Mouse (Mus musculus): ENCODE measurements around the gene Tcf7.

The Tcf7 gene

DNA sequence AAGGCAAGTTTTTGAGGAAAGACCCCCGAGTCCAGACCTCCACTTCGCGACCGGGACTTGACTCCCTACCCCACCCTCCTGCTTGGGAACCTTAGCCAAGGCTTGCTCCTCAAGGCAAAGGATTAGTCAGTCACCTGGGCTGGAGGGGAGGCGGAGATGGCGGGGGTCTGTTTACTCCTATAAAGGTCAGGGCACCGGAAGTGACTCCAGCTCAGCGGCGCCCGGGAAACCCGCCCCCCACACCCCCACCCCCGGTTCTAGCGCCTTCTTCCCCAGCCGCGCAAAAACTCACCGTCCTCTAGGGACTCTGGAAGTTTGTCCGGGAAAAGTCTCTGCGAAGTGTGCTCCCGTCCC, 417 bp downstream of the Tcf7 start:
- no peak for DNase-seq

DNA sequence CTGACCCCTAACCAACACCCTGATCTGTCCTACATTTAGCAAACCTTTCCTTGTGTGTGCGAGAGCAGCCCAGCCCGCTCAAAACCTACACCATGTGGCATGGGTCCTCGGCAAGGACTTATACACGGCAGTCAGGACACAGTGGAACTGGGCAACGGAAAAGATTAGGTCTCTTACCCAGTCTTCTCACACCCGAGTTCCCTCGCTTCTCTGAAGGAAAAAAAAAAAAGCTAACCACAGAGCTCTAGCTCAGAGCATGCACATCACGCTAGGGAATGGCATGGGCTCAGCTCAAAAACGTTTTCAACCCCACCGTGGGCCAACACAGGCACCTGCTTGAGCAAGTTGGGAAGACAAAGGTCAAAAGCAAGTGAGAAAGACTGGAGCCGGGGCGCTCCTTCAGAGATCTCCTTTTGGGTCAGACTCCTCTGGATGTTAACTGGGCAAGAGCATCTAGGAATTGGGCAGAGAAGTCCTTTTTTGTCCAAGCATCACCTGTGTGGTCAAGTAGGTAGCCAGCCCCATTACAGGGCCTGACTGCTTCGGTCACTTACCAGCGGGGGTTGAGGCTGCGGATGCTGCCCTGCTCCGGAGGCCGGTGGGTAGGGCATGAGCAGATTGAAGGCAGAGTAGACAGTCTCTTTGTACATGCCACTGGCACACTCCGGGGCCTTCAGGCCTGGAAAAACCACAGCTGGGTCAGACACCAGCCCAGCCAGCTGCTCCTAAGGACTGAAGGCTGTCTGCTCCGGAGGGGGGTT, 1.1 kb downstream of the Tcf7 start:
- no peak for DNase-seq

DNA sequence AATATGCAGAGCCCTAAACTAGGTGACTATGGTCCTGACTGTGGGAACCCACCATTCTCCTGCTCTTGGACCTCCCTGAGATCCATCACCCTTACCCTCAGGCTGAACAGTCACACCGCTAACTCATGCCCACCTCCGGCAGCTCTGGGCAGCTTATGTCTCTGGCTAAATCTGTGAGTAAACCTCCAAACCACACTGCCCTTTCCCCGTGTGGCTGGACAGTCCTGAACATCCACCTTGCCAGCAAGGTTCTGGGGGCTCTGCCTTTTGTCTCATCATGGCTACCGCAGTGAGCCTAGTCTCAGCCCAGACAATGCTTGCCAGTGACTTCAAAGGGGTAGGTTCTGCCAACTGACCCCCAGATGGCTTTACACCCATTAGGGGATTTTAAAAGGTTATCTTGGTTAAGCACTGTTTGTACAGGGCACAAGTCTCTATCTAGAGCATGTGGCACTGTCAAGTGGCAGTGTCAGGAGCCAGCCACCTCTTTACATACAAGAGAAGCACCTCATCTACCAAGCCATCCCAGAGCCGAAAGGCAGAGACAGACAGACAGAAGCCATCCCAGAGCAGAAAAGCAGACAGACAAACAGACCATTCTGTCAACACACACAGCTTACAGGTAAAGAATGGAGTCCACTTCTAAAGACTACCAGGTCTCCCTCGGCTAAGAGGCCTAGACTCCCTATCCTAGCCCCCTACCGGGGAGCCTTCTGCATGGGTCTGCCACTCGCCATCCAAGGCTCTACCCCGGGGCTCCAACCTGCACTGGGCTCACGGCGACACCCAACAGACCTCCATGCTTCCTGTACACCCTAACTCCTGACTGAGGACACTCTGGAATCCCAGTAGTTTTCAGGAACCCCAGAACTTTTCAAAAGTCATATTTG, 2.0 kb downstream of the Tcf7 start:
- DNase-seq = no peak

DNA sequence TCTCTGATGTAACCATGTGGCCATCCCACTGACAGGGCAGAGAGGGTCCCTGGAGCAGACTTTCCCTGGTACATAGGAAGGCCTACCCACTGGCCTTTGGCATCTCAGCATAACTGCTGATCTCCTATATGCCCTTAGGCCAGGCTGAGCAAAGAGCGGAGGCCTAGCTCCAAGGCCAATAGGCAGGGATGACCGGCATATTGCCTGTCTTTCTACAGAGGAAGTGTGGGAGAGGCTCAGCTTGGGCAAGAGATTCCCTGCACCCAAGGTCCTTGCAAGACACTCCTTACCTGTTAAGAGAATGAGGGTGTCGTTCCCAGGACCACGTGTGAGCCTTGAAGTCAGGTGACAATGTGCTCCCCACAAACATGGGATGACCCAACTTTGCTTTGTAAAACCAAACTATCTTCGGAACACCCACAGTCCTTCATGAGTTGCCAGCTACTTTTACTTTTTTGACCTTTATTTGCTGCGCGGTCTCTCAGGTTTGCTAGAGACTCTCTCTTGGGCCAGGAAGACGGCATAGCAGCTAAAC, 3.1 kb downstream of the Tcf7 start:
- no peak for DNase-seq

DNA sequence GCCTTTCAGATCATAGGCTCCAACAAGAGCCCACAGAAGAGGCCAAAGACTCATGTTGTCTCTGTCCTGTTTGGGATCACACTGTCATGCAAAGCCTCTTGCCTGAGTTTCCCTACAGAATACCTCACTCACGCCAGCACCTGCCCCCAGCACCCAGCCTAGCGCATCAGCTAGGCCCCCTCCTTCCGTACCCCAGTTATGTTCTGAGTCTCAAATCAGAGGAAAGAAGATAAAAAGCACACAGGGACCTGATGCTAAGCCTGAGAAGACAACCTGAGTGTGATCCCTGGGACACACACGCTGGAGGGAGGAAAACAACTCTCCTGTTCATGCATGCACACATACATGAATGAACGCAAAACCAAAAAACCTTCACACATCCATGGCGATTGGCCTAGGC, 3.8 kb downstream of the Tcf7 start:
- DNase-seq = no peak

DNA sequence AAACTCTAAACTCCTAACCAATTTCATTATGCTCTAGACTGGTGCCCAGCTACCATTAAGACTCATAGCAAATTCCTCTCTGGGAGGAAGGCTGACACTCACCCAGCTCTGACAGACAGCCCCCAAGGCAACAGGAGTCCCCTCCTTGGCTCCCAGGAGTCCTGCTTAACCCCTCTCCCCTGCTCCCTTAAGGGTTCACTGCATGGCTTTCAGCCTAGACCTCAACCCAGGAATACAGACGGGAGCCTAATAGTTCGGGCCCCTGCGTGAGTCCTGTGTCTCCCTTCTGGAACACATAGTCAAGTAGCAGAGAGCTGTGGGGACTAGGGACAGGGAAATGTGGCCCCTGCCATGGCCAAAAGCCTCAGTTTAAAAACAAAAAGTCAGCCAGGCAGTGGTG, 4.7 kb downstream of the Tcf7 start:
- DNase-seq = no peak

DNA sequence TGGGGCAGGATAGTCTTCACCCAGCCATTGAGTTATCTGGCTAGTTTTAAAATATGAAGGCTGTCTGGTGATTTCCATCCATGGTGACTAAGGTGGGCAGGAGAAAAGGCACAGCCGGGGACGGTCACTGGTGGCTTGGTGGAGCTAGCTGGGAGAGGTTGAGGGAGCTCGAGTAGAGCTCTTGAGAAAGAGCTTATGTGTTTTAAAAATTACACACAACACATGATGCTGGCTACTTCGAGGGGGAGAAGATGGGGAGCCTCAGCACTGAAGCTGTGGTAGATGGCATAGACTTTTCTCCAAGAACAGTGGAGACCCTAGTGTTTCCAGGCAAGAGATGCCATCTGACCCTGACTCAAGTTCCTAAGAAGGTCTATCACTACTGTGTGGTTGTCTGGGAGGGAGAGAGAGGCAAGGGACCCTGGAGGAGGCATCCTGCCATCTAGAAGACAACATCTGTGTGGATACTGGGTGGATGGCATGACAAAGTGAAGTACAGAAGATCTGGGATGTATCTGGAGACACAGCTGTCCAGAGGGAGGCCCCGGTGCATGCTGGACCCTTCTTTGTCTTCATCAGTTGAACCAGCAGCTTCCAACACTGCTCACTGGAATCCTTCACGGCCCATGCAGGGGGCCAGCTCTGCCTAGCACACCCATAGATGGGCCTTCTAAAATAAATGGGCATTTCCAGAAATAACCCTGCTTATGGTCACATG, 5.2 kb downstream of the Tcf7 start:
- no peak for DNase-seq

DNA sequence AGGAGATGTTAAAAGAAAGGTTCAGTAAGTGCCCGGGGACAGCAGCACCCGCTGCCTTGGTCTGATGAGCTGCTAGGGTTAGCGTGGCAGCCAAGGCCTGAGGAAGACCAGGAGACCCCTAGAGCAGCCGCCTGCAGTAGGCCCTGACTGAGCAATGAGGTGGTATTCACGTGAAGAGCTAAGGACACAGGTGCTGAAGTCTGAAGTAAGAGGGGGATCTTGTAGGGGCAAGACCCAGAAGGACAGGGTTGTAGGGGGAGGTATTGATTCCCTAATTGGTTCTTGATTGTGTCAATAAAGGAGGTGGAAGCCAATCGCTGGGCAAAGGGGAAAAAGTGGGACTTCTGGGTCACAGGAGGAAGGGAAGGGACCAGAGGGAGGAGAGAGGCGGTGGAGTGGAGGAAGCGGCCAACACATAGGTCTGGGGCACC, 5.8 kb downstream of the Tcf7 start:
- DNase-seq = no peak

DNA sequence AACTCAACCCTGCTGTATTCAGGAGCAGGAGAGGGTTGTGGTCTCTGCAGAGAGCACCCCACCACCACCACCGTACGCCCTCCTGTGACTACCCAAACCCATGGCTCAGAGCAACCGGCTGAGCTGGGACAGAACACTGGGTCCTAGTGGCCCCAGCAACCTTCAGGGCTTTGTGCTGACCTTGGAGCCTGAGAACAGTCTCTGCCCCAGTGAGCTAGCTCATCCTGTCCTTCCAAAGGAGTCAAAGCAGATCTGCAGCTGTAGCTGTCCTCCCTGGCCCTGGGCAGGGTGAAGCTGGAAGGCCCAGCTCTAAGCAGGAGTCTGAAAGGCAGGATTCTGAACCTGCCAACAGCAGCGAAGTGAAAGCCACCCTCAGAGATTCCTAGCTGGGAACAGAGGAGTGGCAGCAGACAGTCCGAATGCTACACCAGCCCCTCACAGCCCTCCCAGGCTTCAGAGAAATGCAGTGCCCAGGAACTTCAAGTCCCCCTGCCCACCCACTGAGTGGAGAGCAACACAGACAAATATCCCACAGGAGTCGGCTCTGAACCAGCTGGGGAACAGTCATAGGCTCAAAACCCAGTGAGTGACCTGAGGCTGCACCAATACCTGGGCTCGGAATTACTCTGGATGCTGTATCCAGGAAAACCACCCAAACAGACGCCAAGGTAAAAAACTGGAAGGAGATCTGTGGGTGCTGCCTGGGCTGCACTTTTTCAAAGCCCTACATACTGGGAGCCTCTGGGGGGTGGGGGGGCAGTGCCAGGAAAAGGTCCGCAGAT, 6.8 kb downstream of the Tcf7 start:
- DNase-seq = no peak

DNA sequence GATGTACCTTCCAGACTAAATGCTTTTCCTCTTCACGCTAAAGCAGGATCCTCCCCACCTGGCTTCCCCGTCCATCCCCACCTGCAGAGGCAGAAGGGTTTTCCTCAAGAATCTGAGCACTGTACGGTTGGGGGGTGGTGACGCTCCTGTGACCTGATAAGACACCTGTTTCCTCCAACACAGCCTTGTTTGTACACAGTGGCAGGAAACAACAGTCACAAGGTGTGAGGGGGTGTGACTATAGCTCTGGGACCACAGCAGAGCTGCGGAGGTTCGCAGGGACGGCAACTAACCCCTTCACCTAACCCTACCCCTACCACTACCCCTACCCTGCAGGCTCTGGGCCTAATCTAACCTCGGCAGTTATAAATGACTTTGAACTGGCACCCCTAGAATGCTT, 7.4 kb downstream of the Tcf7 start:
- DNase-seq = no peak

DNA sequence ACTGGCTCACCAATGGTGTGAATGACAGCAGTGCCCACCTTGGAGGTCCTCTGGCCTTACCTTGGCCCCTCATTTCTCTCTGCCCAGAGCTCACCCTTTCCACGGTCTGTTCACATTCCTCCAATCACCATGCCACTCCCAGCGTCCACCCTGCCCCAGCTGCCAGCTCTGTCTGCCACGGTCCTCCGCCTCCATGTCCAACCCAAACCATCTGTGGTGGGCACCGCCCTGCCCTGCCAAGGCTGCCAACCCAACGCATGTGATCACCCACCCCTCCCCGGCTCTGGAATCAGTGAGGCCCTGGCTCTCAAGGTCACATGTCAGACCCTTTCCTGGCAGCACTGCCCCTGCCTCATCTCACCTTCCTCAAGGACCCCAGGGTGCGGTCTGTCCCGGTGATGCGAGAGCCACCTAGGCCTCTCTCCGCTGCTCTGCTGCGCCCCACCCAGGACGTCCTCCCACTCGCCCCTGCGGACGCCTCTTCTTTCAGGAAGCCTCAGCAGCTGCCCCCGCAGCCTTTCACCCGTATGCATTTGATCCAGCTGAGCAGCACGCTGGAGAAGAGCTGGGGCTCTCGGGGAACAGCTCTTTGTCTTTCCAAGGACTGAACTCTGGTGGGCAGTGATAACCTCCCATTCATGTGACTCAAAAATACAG, 8.2 kb downstream of the Tcf7 start:
- DNase-seq = no peak

DNA sequence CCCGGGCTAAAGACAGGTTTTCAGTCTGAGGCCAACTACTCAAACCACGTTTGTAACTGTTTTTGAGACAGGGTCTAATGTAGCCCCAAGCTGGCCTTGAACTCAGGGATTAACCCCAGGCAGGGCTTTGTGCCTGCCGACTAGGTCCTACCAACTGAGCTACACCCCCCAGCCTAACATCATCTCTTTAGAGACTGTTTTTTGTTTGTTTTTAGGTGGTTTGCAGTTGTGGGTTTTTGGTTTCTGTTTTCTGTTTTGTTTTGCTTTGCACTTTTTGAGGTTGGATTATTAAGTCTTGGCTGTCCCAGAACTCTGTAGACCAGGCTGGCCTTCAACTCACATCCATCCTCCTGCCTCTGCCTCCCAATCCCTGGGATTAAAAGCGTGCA, 8.9 kb downstream of the Tcf7 start:
- DNase-seq = no peak

DNA sequence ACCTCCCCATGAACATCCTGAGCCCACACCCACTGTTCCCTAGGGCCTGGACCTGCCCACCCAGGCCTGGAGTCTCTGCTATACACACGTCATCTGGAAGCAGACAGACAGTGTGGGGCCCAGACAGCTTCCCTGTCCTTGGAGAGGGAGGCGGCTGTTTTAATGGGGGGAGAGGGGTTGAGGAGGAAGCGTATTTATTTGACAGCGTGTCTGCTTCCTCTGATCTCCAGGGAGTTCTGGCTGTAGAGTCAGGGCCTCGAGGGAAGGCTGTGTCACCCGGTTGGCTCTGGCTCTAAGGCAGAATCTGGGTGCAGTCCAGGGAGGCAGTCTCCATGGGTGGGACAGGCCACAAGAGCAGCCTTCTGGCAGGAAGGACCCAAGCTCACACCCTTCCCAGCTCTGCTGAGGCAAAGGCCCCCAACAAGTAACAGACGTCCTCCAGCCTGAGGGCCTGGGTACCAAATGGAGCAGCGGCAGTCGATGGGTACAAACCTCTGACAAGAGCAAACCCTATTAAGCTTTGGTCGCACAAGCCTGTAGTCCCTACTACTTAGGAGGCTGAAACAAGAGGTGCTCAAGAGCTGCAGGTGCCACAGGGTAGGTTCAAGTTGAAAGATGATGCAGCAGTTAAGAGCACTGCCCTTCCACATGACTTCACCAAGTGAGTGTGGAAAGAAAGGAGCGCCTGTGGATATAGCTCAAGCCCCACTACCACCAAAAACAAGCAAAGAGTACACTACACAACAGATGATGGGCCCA, 9.5 kb downstream of the Tcf7 start:
- DNase-seq = no peak

DNA sequence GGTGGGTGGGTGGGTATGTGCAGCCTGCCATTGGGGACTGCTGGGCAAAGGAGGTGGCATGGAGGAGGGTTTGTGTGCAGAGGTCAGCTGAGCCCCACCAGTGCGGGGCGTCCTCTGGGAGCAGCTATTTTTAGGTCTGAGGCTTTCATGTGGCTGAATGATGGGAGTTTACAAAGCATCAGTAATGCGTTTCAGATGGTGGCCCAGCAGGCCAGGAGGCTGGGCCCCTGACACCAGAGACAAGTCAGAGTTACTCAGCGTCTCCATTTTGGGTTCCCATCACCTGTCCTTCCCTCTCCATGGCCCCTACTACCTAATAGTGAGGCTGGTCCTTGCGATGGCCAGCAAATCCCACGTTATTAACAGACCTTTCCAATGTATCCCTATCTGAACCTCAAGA, 10.2 kb downstream of the Tcf7 start:
- DNase-seq = no peak

DNA sequence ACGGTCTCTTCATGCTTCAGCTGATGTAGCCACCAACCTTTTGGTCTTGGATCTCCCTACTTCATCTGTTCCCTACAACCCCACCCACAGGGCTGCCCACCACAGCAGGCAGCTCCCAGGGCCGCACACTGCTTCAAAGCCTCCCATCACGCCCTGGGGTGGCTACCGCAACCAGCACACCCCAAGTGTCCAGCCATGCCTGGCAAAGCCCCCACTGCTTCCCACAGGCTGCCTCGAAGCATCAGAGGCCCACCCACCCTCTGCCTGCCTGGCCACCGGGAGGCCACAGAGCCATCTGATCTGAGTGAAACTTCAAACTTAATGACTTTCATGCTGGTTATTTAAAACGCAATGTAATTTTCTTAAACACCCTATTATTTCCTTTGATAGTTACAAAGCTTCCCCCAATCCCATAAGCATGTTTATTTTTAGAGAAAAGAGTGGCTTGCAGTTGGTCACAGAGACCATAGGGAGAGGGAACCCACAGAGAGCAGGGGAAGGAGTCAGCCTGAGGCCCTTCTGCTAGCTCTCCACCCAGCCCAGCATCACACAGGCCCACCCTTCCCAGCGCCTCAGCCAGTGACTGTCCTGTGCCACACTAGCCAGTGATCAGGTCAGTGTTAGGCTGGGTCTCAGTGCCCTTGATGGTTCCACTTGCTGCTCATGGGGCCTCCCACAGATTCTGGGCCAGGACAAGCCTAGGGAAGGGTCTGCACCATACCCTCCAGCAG, 10.9 kb downstream of the Tcf7 start:
- DNase-seq = no peak

DNA sequence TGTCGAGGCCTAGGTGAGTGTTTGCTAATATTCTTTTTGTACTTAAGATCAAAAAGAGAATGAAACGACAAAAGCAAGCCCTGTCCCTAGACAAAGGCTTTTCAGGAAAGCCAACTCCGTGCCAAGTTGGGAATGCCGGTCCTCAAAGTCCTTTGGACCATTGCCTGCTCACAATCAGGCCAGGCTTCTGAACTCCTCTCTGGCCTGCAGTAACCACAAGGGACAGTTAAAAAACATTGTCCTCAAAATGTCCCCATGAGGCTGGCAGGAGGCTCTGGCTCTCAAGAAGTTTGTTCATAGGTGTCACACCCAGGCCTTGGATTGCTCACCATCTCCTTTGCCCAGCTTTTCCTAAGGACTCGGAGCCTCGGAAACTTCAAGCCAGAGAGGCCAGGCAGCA, 13.0 kb downstream of the Tcf7 start:
- no peak for DNase-seq

DNA sequence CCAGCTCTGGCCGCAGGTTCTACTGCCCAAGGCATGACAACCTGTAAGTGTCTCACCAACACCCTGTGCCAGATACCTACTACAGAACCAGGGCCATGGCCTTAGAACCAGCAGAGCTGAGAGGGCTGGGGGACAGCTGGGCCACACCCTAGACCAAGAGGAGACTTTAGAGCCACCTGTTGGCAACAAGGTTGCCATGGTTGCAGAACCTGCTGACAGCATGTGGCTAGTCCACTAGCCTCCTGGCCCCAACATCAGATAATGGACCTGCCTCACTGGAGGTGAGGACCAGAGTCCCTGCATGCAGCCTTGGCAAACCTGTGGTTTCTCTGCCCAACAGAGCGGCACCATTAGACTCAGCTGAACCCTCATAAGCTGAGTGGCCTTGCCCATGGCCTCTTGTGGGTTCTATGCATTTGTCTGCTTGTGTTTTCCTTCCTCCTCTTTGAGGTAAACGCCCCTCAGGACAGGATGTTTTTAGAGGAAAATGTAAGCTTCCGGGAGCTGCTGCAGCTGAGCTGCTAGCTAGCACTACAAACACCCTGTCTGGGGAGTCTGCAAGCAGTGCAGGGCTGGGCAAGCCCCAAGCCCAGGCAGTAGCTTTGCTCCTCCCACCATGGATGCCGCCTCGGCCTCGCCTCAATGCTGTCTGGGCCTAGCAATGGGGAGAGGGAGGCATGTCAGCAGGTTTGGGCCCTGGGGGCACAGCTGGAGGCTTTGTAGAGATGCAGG, 14.5 kb downstream of the Tcf7 start:
- DNase-seq = no peak

DNA sequence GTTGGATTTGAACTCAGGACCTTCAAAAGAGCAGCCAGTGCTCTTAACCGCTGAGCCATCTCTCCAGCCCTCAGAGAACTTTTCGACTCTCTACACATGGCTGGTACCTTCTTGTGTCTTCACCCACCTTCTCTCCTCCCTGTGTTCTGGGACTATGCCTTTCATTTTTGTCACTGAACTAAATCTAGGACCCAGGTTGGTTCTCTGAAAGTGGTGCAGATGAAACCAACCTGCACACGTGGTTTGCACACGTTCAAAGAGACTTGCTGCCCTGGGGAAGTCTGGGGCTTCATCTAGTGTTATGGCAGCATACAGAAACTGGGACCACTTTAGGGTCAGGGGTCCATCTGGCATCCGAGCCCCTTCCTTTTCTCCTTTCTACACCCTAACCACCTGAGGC, 15.5 kb downstream of the Tcf7 start:
- no peak for DNase-seq

DNA sequence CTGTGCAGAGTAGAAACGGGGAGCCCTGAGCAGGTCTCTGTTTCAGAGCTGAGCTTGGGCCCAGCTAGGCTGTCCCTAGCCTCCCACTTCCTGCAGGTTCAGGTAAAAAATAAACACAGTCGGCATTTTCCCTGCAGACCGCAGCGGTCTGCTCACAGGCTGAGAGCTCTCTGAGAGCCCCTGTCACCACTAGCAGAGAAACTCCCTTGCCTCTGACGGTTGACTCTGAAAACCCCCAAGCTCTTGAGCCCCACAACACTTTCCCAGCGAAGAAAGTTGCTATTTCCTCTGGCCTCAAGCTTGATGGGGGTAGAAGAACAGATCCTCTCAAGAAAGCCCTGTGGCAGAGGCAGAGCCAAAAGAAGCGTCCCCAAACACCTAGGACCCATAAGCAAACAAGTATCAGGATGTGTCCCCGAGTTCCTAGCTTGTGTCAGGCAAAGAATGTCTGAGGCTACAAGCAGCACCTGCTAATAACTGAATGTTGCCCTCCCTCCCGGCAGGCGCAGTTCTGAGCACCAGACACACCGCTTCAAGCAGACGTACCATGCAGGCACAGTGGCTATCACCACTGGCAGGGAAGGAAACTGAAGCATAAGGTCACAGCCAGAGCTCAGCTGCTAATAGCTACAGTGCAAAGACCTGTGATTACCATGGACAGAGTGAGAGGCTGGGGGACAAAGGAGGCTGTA, 17.1 kb downstream of the Tcf7 start:
- no peak for DNase-seq

All from kidney, adult 11 months (tissue).